Comparison of ENCODE assay signal across 8 mouse cellular contexts in genomic region chr8:86746511-86746910, GRCm38 (mm10). TPM values are rescaled to one million over a fixed set of nuclear protein-coding genes. Genes with fewer than 3 reads are reported as not detected.
DNase-seq lines count a peak whose midpoint lies in the region; ATAC-seq and TF ChIP-seq lines count a peak whose summit lies in the region.

No protein-coding gene starts in this region.

- H3K4me3 ChIP-seq in cerebellum, adult 2 months (replicated peaks; ENCODE audit: insufficient read depth, low read depth, low read length), result peak overlapping the region; percentile 56
- H3K4me3 ChIP-seq in hindbrain, embryonic 12.5 days, result peak overlapping the region; percentile 85
- H3K4me3 ChIP-seq in liver, adult 2 months (ENCODE audit: insufficient read depth, low read depth, low read length), result peak overlapping the region; percentile 55
- peak overlapping the region; percentile 89 for H3K4me3 ChIP-seq in neural tube, embryonic 13.5 days

- H3K9ac ChIP-seq in hindbrain, embryonic 12.5 days, result peak overlapping the region; percentile 99
- peak overlapping the region; percentile 62; the same call in 1 of the 2 replicates for H3K9ac ChIP-seq in liver, adult 2 months (ENCODE audit: low read depth, low read length)
- peak overlapping the region; percentile 98 for H3K9ac ChIP-seq in neural tube, embryonic 13.5 days

- peak overlapping the region; percentile 86 for H3K4me2 ChIP-seq in hindbrain, embryonic 12.5 days (replicated peaks)
- peak overlapping the region; percentile 85 for H3K4me2 ChIP-seq in neural tube, embryonic 13.5 days

- H3K9me3 ChIP-seq in hindbrain, embryonic 12.5 days (replicated peaks), result no peaks in the 10 kb centered on the region
- no peaks in the 10 kb centered on the region for H3K9me3 ChIP-seq in neural tube, embryonic 13.5 days

- H3K4me1 ChIP-seq in cerebellum, adult 2 months (ENCODE audit: control insufficient read depth, insufficient read depth, low read length), result peaks cover 8% of the 10 kb centered on the region; the same call in 1 of the 2 replicates
- H3K4me1 ChIP-seq in hindbrain, embryonic 12.5 days, result peaks cover 25% of the 10 kb centered on the region
- peaks cover 2% of the 10 kb centered on the region; the same call in 1 of the 2 replicates for H3K4me1 ChIP-seq in liver, adult 2 months (ENCODE audit: control insufficient read depth, insufficient read depth, low read length)
- peaks cover 38% of the 10 kb centered on the region for H3K4me1 ChIP-seq in neural tube, embryonic 13.5 days (replicated peaks)

- WGBS in cerebellum, adult 2 months, result 4% methylated on average over 11 of the region's 11 CpGs
- 2% methylated on average over 11 of the region's 11 CpGs for WGBS in hindbrain, embryonic 12.5 days
- WGBS in liver, adult 2 months, result 8% methylated on average over 11 of the region's 11 CpGs
- 2% methylated on average over 11 of the region's 11 CpGs for WGBS in neural tube, embryonic 13.5 days

- ATAC-seq in hindbrain, embryonic 12.5 days (ENCODE audit: low FRiP score), result peak; percentile 29
- peak; percentile 23; the same call in 1 of the 2 replicates for ATAC-seq in neural tube, embryonic 13.5 days (ENCODE audit: low read depth)

- H3K27ac ChIP-seq in cerebellum, adult 2 months (ENCODE audit: insufficient read depth, low read length), result peak overlapping the region; percentile 26
- peak overlapping the region; percentile 97 for H3K27ac ChIP-seq in hindbrain, embryonic 12.5 days
- no peak overlapping the region for H3K27ac ChIP-seq in liver, adult 2 months (replicated peaks; ENCODE audit: insufficient read depth, low read depth, low read length)
- peak overlapping the region; percentile 98 for H3K27ac ChIP-seq in neural tube, embryonic 13.5 days (replicated peaks)

- H3K79me2 ChIP-seq in liver, adult 2 months (ENCODE audit: control insufficient read depth, insufficient read depth, low read length), result peaks cover 16% of the 10 kb centered on the region; the same call in 1 of the 2 replicates

- no peak for TF ChIP-seq POLR2A in cerebellum, adult 2 months (IDR thresholded peaks at IDR 0.05; ENCODE audit: borderline replicate concordance, insufficient read depth, low read length)
- TF ChIP-seq POLR2A in liver, adult 2 months (IDR thresholded peaks at IDR 0.05; ENCODE audit: extremely low read depth, insufficient read depth, low read length), result no peak

- no peak for TF ChIP-seq CTCF in cerebellum, adult 2 months (IDR thresholded peaks at IDR 0.05; ENCODE audit: borderline replicate concordance, insufficient read depth, low read depth, low read length)
- TF ChIP-seq CTCF in liver, adult 2 months (IDR thresholded peaks at IDR 0.05; ENCODE audit: low read depth, low read length), result no peak

- H3K36me3 ChIP-seq in hindbrain, embryonic 12.5 days, result no peaks in the 10 kb centered on the region
- H3K36me3 ChIP-seq in liver, adult 2 months (ENCODE audit: control insufficient read depth, insufficient read depth, low read length), result no peaks in the 10 kb centered on the region
- no peaks in the 10 kb centered on the region for H3K36me3 ChIP-seq in neural tube, embryonic 13.5 days

- DNase-seq in cerebellum, adult 2 months, result peak; percentile 35 to 51
- DNase-seq in cerebellum, adult 8-10 months, result no peak
- peak; percentile 36 for DNase-seq in 3T3-L1 (ENCODE audit: low read depth, low spot score)
- DNase-seq in embryo, embryonic 11 days, result peak; percentile 39
- DNase-seq in liver, adult 2 months (ENCODE audit: extremely low read depth, low read depth, low spot score), result no peak
- no peak for DNase-seq in layer of hippocampus, adult 9-11 months

- H3K27me3 ChIP-seq in cerebellum, adult 2 months (ENCODE audit: control insufficient read depth, insufficient read depth, low read length), result no peaks in the 10 kb centered on the region
- no peaks in the 10 kb centered on the region for H3K27me3 ChIP-seq in hindbrain, embryonic 12.5 days
- H3K27me3 ChIP-seq in liver, adult 2 months (ENCODE audit: control insufficient read depth, insufficient read depth, low read length), result no peaks in the 10 kb centered on the region
- H3K27me3 ChIP-seq in neural tube, embryonic 13.5 days, result no peaks in the 10 kb centered on the region

RNA-seq across cellular contexts. Expression of gene Siah1a, which starts 0.8 kb away (rescaled TPM):
- 36.0 and 37.2 TPM in 2 replicates for polyA plus RNA-seq in cerebellum, adult 2 months (2012; rRNA removed)
- polyA plus RNA-seq in hindbrain, embryonic 12.5 days (2016; fragmentation: Nextera tagmentation; extraction: Ambion mirVana), result 87.8 and 92.0 TPM in 2 replicates
- total RNA-seq in liver, adult 2 months (2014; rRNA removed), result 7.1 and 7.9 TPM in 2 replicates
- 6.0 and 6.4 TPM in 2 replicates for polyA plus RNA-seq in liver, adult 2 months (2012; rRNA removed)
- 86.4 and 91.6 TPM in 2 replicates for polyA plus RNA-seq in neural tube, embryonic 13.5 days (2015; fragmentation: Nextera tagmentation; extraction: Ambion mirVana)

RNA-seq across cellular contexts. Expression of gene Gm10638, which starts 1.0 kb away (rescaled TPM):
- polyA plus RNA-seq in cerebellum, adult 2 months (2012; rRNA removed), result 1.8 and 2.1 TPM in 2 replicates
- 10.6 TPM in 2 replicates for polyA plus RNA-seq in hindbrain, embryonic 12.5 days (2016; fragmentation: Nextera tagmentation; extraction: Ambion mirVana)
- 0.20 TPM in 1 of 2 replicates, not detected in the other for total RNA-seq in liver, adult 2 months (2014; rRNA removed)
- 0.16 and 0.17 TPM in 2 replicates for polyA plus RNA-seq in liver, adult 2 months (2012; rRNA removed)
- polyA plus RNA-seq in neural tube, embryonic 13.5 days (2015; fragmentation: Nextera tagmentation; extraction: Ambion mirVana), result 7.0 TPM in 2 replicates

Comparison
In these comparisons a context has a peak if more than half of its experiments do, and no peak if none do; other contexts are left out.
1. DNase-seq: peak in cerebellum, adult 2 months (2 of 2), 3T3-L1 (single experiment) and embryo, embryonic 11 days (single experiment); none in cerebellum, adult 8-10 months (single experiment), liver, adult 2 months (single experiment) and layer of hippocampus, adult 9-11 months (single experiment).
2. Peak in every context shown above with its lines, with median percentiles within 50 percentile points of each other: H3K4me3 ChIP-seq and H3K9ac ChIP-seq.